Mouse (Mus musculus) neural tube, embryonic 12.5 days (tissue): ENCODE data around the gene Mag. TPM values are rescaled to one million over a fixed set of nuclear protein-coding genes. Genes with fewer than 3 reads are reported as not detected.

Experiments used
- ATAC-seq: fragments of 200-750 bp; cut with Nextera tagmentation; 2 replicates; pipeline ENCODE4 v1.8.0; 2017; ENCODE audit warnings: low read depth, mild to moderate bottlenecking, moderate TSS enrichment, moderate library complexity; ENCODE audit not compliant: low FRiP score
- H3K27ac ChIP-seq: fragments of 300-500 bp; sonication (generic); 2 replicates; pipeline ENCODE4 v1.5.1; 2016
- H3K27me3 ChIP-seq: fragments of 300-500 bp; sonication (generic); replicated peaks from 2 replicates; pipeline ENCODE4 v1.6.1; 2016; ENCODE audit warnings: mild to moderate bottlenecking
- H3K36me3 ChIP-seq: fragments of 300-500 bp; sonication (generic); 2 replicates; pipeline ENCODE4 v1.6.1; 2016; ENCODE audit warnings: mild to moderate bottlenecking
- H3K4me1 ChIP-seq: fragments of 300-500 bp; sonication (generic); 2 replicates; pipeline ENCODE4 v1.6.1; 2016
- H3K4me2 ChIP-seq: fragments of 300-500 bp; sonication (generic); replicated peaks from 2 replicates; pipeline ENCODE4 v1.6.1; 2016; ENCODE audit warnings: mild to moderate bottlenecking
- H3K4me3 ChIP-seq: fragments of 300-500 bp; sonication (generic); 2 replicates; pipeline ENCODE4 v1.5.1; 2016
- H3K9ac ChIP-seq: fragments of 300-500 bp; sonication (generic); 2 replicates; pipeline ENCODE4 v1.6.1; 2016; ENCODE audit warnings: mild to moderate bottlenecking
- H3K9me3 ChIP-seq: fragments of 300-500 bp; sonication (generic); 2 replicates; pipeline ENCODE4 v1.6.1; 2016; ENCODE audit warnings: mild to moderate bottlenecking
- WGBS: fragments of 180-500 bp; shearing (Covaris S2); methylation state at CpG from one replicate; pipeline ENCODE4 v1.1.7; 2016; 5-methylcytosine and 5-hydroxymethylcytosine counted together
- polyA plus RNA-seq: library from polyadenylated mRNA; unstranded; fragments of >200 nt; fragmentation: Nextera tagmentation; extraction: Ambion mirVana; gene quantifications from 2 replicates; pipeline ENCODE4 v1.2.1, GENCODE M21; 2016

Gene Mag
- polyA plus RNA-seq, 1 experiment from 2014 or later, result 1.2 TPM

DNA sequence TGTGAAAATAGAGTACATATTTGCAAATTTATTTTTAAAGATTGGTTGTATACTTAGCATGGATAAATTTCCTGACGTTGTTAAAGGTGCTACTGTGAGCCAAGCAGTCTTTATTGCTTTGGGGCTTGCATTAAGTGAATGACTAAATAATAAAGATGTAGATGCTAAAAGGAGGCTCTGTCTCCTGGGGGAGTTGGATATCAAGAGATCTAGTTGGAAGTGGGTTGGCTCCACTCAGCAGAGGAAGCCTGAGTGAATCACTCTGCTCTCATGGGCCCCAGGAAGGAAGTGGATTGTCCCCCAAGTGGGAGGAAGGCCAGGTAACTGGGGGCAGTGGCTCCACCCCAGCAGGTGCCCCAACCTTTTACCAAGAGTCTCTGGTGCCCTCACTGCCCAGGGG is 56.9 kb downstream of the Mag start:
- no peak for ATAC-seq
- Histone ChIP-seq H3K9ac (no peak overlapping the region), H3K27me3 (no peaks in the 10 kb centered on the region; the same call in 1 of the 2 replicates), H3K36me3 (no peaks in the 10 kb centered on the region), H3K9me3 (no peaks in the 10 kb centered on the region), H3K27ac (no peak overlapping the region), H3K4me2 (no peak overlapping the region), H3K4me3 (no peak overlapping the region), H3K4me1 (no peaks in the 10 kb centered on the region)
- WGBS, result 80% methylated on average over 1 of the region's 1 CpGs

DNA sequence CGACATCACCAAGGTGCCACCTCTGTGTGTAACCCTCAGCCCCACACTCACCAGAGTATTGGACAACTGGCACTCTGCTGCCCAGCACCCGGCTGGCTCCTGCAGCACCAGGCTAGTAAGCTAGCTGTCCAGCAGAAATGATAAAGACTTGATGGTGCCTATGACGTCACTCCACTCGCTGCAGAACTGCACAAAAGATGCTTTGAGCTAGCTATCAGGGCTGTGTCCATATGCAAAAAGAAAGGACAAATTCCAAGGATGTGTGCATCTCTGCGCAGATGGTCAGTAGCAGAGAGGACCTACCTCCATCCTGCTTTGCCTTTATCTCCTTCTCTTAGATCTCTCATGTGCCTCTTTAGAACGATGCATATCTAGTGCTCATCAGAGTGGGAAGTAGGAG is 58.6 kb downstream of the Mag start, which contains the start of gene Ffar3:
Ffar3 (minus strand) TSS at position 101 of the 400 bp plus-strand sequence.
- no peak within 1 kb of the TSS for H3K9ac ChIP-seq
- no peak within 1 kb of the TSS for H3K4me3 ChIP-seq
- no peaks in the 10 kb centered on the region for H3K36me3 ChIP-seq
- no peak within 1 kb of the TSS for H3K4me2 ChIP-seq
- no peak within 1 kb of the TSS for H3K27ac ChIP-seq
- H3K4me1 ChIP-seq, result no peaks in the 10 kb centered on the region
- H3K27me3 ChIP-seq, result no peaks in the 10 kb centered on the region; the same call in 1 of the 2 replicates
- no peak for ATAC-seq
- H3K9me3 ChIP-seq, result no peaks in the 10 kb centered on the region
- 83% methylated on average over 6 of the region's 6 CpGs for WGBS

- H3K4me2 ChIP-seq, result no peak overlapping the region
- H3K36me3 ChIP-seq, result no peaks in the 10 kb centered on the region
- no peak for ATAC-seq
- H3K9ac ChIP-seq, result no peak overlapping the region
- H3K27me3 ChIP-seq, result no peaks in the 10 kb centered on the region; the same call in 1 of the 2 replicates
- H3K4me1 ChIP-seq, result no peaks in the 10 kb centered on the region
- no peak overlapping the region for H3K4me3 ChIP-seq
- no peak overlapping the region for H3K27ac ChIP-seq
- no peaks in the 10 kb centered on the region for H3K9me3 ChIP-seq
- 88% methylated on average over 1 of the region's 1 CpGs for WGBS
These were observed 63.3 kb downstream of the Mag start for GRCm38 (mm10) chr7:30851421-30851820.

Other genes with a start within 250 kb of the Mag start
- gene Haus5, start 249.9 kb downstream of the Mag start, polyA plus RNA-seq, result 39.5 and 45.2 TPM in 2 replicates
- not detected in 2 replicates for gene Pmis2, start 243.3 kb downstream of the Mag start, polyA plus RNA-seq
- gene 2200002J24Rik, start 215.9 kb downstream of the Mag start, polyA plus RNA-seq, result not detected in 2 replicates
- 1.3 and 2.0 TPM in 2 replicates for gene Atp4a, start 202.7 kb downstream of the Mag start, polyA plus RNA-seq
- gene Tmem147, start 185.3 kb downstream of the Mag start, polyA plus RNA-seq, result 185 and 194 TPM in 2 replicates
- 1.4 and 1.5 TPM in 2 replicates for gene Gapdhs, start 171.2 kb downstream of the Mag start, polyA plus RNA-seq
- 1.1 and 2.6 TPM in 2 replicates for gene Sbsn, start 163.4 kb downstream of the Mag start, polyA plus RNA-seq
- 0.24 and 0.38 TPM in 2 replicates for gene Dmkn, start 151.1 kb downstream of the Mag start, polyA plus RNA-seq
- gene Krtdap, start 127.0 kb downstream of the Mag start, polyA plus RNA-seq, result not detected in 2 replicates
- 0.08 TPM in 1 of 2 replicates, not detected in the other for gene Ffar2, start 91.1 kb downstream of the Mag start, polyA plus RNA-seq
- not detected in 2 replicates for gene Ffar3, start 58.7 kb downstream of the Mag start, polyA plus RNA-seq
- not detected in 2 replicates for gene Ffar1, start 53.3 kb downstream of the Mag start, polyA plus RNA-seq
- gene Cd22, start 34.5 kb downstream of the Mag start, polyA plus RNA-seq, result 0.05 TPM in 1 of 2 replicates, not detected in the other
- gene Hamp2, start 9.8 kb upstream of the Mag start, polyA plus RNA-seq, result not detected in 2 replicates
- gene Hamp, start 29.2 kb upstream of the Mag start, polyA plus RNA-seq, result not detected in 2 replicates
- gene Usf2, start 41.9 kb upstream of the Mag start, polyA plus RNA-seq, result 32.0 and 38.8 TPM in 2 replicates
- 15.4 and 17.0 TPM in 2 replicates for gene Lsr, start 58.6 kb upstream of the Mag start, polyA plus RNA-seq
- gene Fam187b, start 58.9 kb upstream of the Mag start, polyA plus RNA-seq, result 0.42 and 0.46 TPM in 2 replicates
- gene Fxyd5, start 127.6 kb upstream of the Mag start, polyA plus RNA-seq, result 12.5 and 15.4 TPM in 2 replicates
- gene Fxyd7, start 136.6 kb upstream of the Mag start, polyA plus RNA-seq, result 64.5 and 79.5 TPM in 2 replicates
- gene Fxyd1, start 142.3 kb upstream of the Mag start, polyA plus RNA-seq, result 24.1 and 26.5 TPM in 2 replicates
- 4.7 and 6.1 TPM in 2 replicates for gene Lgi4, start 144.5 kb upstream of the Mag start, polyA plus RNA-seq
- gene Fxyd3, start 161.8 kb upstream of the Mag start, polyA plus RNA-seq, result 7.1 and 7.8 TPM in 2 replicates
- gene Hpn, start 200.4 kb upstream of the Mag start, polyA plus RNA-seq, result 0.27 and 0.46 TPM in 2 replicates
- 2.5 and 2.8 TPM in 2 replicates for gene Scn1b, start 212.1 kb upstream of the Mag start, polyA plus RNA-seq
- 207 and 221 TPM in 2 replicates for gene Gramd1a, start 241.0 kb upstream of the Mag start, polyA plus RNA-seq